Mouse (Mus musculus): ENCODE data around the gene Pigv. TPM values are rescaled to one million over a fixed set of nuclear protein-coding genes. Genes with fewer than 3 reads are reported as not detected.

Pigv gene
- total and polyA plus RNA-seq, 3 experiments, result 2.9 to 5.0 (median 3.7) TPM

DNA sequence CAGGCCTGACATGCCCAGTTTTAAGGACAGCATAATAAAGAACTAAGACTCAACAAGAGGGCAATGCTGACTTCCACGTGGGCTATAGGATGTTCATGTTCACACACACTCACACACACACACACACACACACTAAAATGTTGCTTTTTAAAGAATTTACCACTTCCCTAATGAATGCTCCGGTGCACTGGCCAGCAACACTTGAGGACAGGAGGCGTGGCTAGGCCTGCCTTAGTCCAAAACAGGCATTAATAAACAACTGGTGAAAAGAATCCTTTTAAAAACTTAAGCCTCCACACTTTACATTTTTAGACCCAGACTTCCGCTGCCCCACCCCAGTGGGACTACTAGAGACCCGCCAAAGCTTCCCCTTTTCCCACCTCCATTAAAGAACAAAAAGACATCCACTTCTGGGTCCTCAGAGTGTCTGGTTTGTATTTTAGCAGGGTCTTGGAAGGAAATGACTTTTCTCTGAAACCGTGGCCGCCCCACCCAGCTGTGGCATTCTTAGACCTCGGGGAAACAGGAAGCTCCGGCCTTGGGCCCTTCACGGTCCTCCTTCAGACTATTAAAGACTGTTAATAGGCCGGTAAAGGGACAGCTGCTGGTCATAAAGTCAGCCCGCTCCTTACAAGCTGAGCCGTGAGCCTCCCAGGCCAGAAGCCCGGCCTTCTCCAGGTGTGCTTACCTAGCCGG is 12.8 kb downstream of the Pigv start:
- in situ Hi-C loops (cut with MboI; ENCODE audit: low pct_ligation_motif_present, low pct_unique_long_range_greater_than_20kb, low sequenced_read_pairs), result loop anchor here (5.0 kb wide), 1 partner anchor 168 kb away; no protein-coding TSS in a partner anchor
- dilution Hi-C loops (cut with MboI; ENCODE audit: extremely low pct_ligation_motif_present, extremely low pct_unique_long_range_greater_than_20kb, low sequenced_read_pairs), result no loop called here

DNA sequence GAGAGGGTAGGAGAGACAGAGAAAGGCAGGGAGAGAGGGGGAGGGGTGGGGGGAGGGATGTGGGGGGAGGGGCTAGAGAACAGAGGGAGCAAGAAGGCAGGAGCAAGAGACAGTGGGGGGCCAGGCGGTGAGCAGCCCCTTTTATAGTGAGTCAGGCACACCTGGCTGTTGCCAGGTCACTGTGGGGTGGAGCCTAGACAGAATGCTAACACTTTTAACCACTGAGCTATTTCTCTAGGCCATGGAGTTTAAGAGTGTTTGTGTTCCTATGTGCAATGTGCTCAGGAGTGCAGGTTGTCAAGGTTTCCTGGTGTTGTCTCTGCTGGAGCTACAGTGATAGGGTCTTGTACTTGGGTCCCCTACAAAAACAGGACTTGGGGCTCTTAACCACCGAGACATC is 13.7 kb downstream of the Pigv start:
- peaks cover 25 to 64% of the 10 kb centered on the region in 2 experiments for H3K4me1 ChIP-seq (ENCODE audit: control insufficient read depth in 1 of 2, insufficient read depth in 2 of 2)
- in situ Hi-C loops (cut with MboI; ENCODE audit: low pct_ligation_motif_present, low pct_unique_long_range_greater_than_20kb, low sequenced_read_pairs) (no loop called here), dilution Hi-C loops (cut with MboI; ENCODE audit: extremely low pct_ligation_motif_present, extremely low pct_unique_long_range_greater_than_20kb, low sequenced_read_pairs) (no loop called here)
- H3K79me2 ChIP-seq (replicated peaks; ENCODE audit: control insufficient read depth, extremely low read depth, insufficient read depth, poor library complexity, severe bottlenecking), result no peaks in the 10 kb centered on the region
- no peaks in the 10 kb centered on the region for H3K27me3 ChIP-seq (replicated peaks)
- DNase-seq (ENCODE audit: extremely low read depth), result no peak
- peak overlapping the region; percentile 83 for H3K27ac ChIP-seq (ENCODE audit: insufficient read depth, low read depth)
- H3K4me3 ChIP-seq (replicated peaks in 1 of 3; ENCODE audit: low read depth in 2 of 3, low read length in 2 of 3, poor library complexity in 1 of 3), result peak overlapping the region in 1 of 3 experiments; percentile 36
- peaks cover 3 to 10% of the 10 kb centered on the region in 2 experiments for H3K36me3 ChIP-seq (replicated peaks in 1 of 2; ENCODE audit: control insufficient read depth in 1 of 2, insufficient read depth in 1 of 2, low read length in 1 of 2)
- H3K9me3 ChIP-seq (replicated peaks; ENCODE audit: low read length), result no peaks in the 10 kb centered on the region
- H3K4me2 ChIP-seq (ENCODE audit: insufficient read depth, low read depth, poor library complexity, severe bottlenecking), result peak overlapping the region; percentile 86
- peak overlapping the region; percentile 71 for H3K9ac ChIP-seq (ENCODE audit: insufficient read depth, low read depth)
- TF ChIP-seq CHD2 (IDR thresholded peaks at IDR 0.05; ENCODE audit: low read length) (no peak), JUND (conservative IDR thresholded peaks at IDR 0.05; ENCODE audit: low read depth, low read length) (no peak), ZNF384 (IDR thresholded peaks at IDR 0.05; ENCODE audit: low read depth, low read length) (no peak), ZKSCAN1 (IDR thresholded peaks at IDR 0.05; ENCODE audit: borderline replicate concordance, low read depth, low read length) (no peak), ZMIZ1 (IDR thresholded peaks at IDR 0.05; ENCODE audit: low read depth, low read length) (no peak), IRF4 (IDR thresholded peaks at IDR 0.05; ENCODE audit: low read depth, low read length) (no peak), TCF12 (IDR thresholded peaks at IDR 0.05; ENCODE audit: low read depth, low read length) (no peak), ETS1 (conservative IDR thresholded peaks at IDR 0.05; ENCODE audit: low read depth, low read length) (no peak), HCFC1 (IDR thresholded peaks at IDR 0.05; ENCODE audit: low read depth, low read length) (no peak), GABPA (IDR thresholded peaks at IDR 0.05; ENCODE audit: insufficient replicate concordance, low read depth, low read length) (no peak), CHD1 (IDR thresholded peaks at IDR 0.05; ENCODE audit: low read depth, low read length) (no peak), E2F4 (IDR thresholded peaks at IDR 0.05; ENCODE audit: insufficient replicate concordance, low read depth, low read length) (no peak), MAFK (IDR thresholded peaks at IDR 0.05; ENCODE audit: insufficient replicate concordance, low read length) (no peak), MXI1 (IDR thresholded peaks at IDR 0.05; ENCODE audit: low read depth, low read length) (no peak), SMC3 (IDR thresholded peaks at IDR 0.05; ENCODE audit: low read depth, low read length) (no peak), CTCF (conservative IDR thresholded peaks at IDR 0.05 in 1 of 2, IDR thresholded peaks at IDR 0.05 in 1 of 2; ENCODE audit: low read depth in 2 of 2, low read length in 2 of 2) (no peak)

More for the DNA sequence above, 12.8 kb downstream of the Pigv start:
- 0 out of 2 replicates have a peak, but pooled peaks have one; percentile 14 for TF ChIP-seq ETS1 (conservative IDR thresholded peaks at IDR 0.05; ENCODE audit: low read depth, low read length)
- no peak for TF ChIP-seq NELFE (IDR thresholded peaks at IDR 0.05; ENCODE audit: low read depth, low read length)
- TF ChIP-seq RCOR1 (conservative IDR thresholded peaks at IDR 0.05; ENCODE audit: low read depth, low read length), result no peak
- TF ChIP-seq CTCF (conservative IDR thresholded peaks at IDR 0.05 in 1 of 2, IDR thresholded peaks at IDR 0.05 in 1 of 2; ENCODE audit: low read depth in 2 of 2, low read length in 2 of 2), result no peak
- peak; percentile 91 for TF ChIP-seq MXI1 (IDR thresholded peaks at IDR 0.05; ENCODE audit: low read depth, low read length)
- no peak; the same call in 1 of the 2 replicates for TF ChIP-seq CHD2 (IDR thresholded peaks at IDR 0.05; ENCODE audit: low read length)
- no peak for TF ChIP-seq ZMIZ1 (IDR thresholded peaks at IDR 0.05; ENCODE audit: low read depth, low read length)
- no peak for TF ChIP-seq ZC3H11A (IDR thresholded peaks at IDR 0.05; ENCODE audit: low read depth, low read length)
- TF ChIP-seq MAX (IDR thresholded peaks at IDR 0.05; ENCODE audit: low read length), result peak; percentile 83
- 0 out of 2 replicates have a peak, but pooled peaks have one; percentile 41 for TF ChIP-seq ELF1 (IDR thresholded peaks at IDR 0.05; ENCODE audit: low read depth, low read length)
- TF ChIP-seq SIN3A (IDR thresholded peaks at IDR 0.05; ENCODE audit: low read length), result peak; percentile 90
- TF ChIP-seq ZNF384 (IDR thresholded peaks at IDR 0.05; ENCODE audit: low read depth, low read length), result no peak
- no peak for TF ChIP-seq IRF4 (IDR thresholded peaks at IDR 0.05; ENCODE audit: low read depth, low read length)
- no peak for TF ChIP-seq RAD21 (IDR thresholded peaks at IDR 0.05; ENCODE audit: low read depth, low read length)
- no peak for TF ChIP-seq MAZ (IDR thresholded peaks at IDR 0.05; ENCODE audit: low read depth, low read length)
- TF ChIP-seq UBTF (IDR thresholded peaks at IDR 0.05; ENCODE audit: low read depth, low read length), result no peak
- no peak for TF ChIP-seq JUND (conservative IDR thresholded peaks at IDR 0.05; ENCODE audit: low read depth, low read length)
- no peak for TF ChIP-seq USF1 (IDR thresholded peaks at IDR 0.05; ENCODE audit: low read depth, low read length)
- TF ChIP-seq TBP (conservative IDR thresholded peaks at IDR 0.05; ENCODE audit: low read depth, low read length), result no peak
- peak; percentile 87 for TF ChIP-seq MYC (IDR thresholded peaks at IDR 0.05; ENCODE audit: low read depth, low read length)
- no peak for TF ChIP-seq PAX5 (IDR thresholded peaks at IDR 0.05; ENCODE audit: low read length)
- peak; percentile 24; the same call in 1 of the 2 replicates for TF ChIP-seq POLR2A (IDR thresholded peaks at IDR 0.05; ENCODE audit: low read depth, low read length)
- no peak for TF ChIP-seq E2F4 (IDR thresholded peaks at IDR 0.05; ENCODE audit: insufficient replicate concordance, low read depth, low read length)
- TF ChIP-seq MAFK (IDR thresholded peaks at IDR 0.05; ENCODE audit: insufficient replicate concordance, low read length), result 0 out of 2 replicates have a peak, but pooled peaks have one; percentile 18
- TF ChIP-seq GABPA (IDR thresholded peaks at IDR 0.05; ENCODE audit: insufficient replicate concordance, low read depth, low read length), result no peak
- TF ChIP-seq CHD1 (IDR thresholded peaks at IDR 0.05; ENCODE audit: low read depth, low read length), result peak; percentile 88
- TF ChIP-seq BHLHE40 (IDR thresholded peaks at IDR 0.05; ENCODE audit: low read depth, low read length), result 0 out of 2 replicates have a peak, but pooled peaks have one; percentile 43
- TF ChIP-seq USF2 (conservative IDR thresholded peaks at IDR 0.05; ENCODE audit: low read depth, low read length), result no peak
- no peak for TF ChIP-seq SMC3 (IDR thresholded peaks at IDR 0.05; ENCODE audit: low read depth, low read length)
- TF ChIP-seq JUN (IDR thresholded peaks at IDR 0.05; ENCODE audit: insufficient read depth, low read depth, low read length), result no peak
- TF ChIP-seq MEF2A (IDR thresholded peaks at IDR 0.05; ENCODE audit: borderline replicate concordance, low read depth, low read length), result peak; percentile 70
- 0 out of 2 replicates have a peak, but pooled peaks have one; percentile 33 for TF ChIP-seq EP300 (IDR thresholded peaks at IDR 0.05; ENCODE audit: low read length)
- no peak for TF ChIP-seq POLR2AphosphoS2 (IDR thresholded peaks at IDR 0.05; ENCODE audit: low read depth, low read length)
- peak; percentile 44 for TF ChIP-seq TCF12 (IDR thresholded peaks at IDR 0.05; ENCODE audit: low read depth, low read length)
- TF ChIP-seq ZKSCAN1 (IDR thresholded peaks at IDR 0.05; ENCODE audit: borderline replicate concordance, low read depth, low read length), result no peak
- no peak for TF ChIP-seq HCFC1 (IDR thresholded peaks at IDR 0.05; ENCODE audit: low read depth, low read length)
- TF ChIP-seq NRF1 (IDR thresholded peaks at IDR 0.05; ENCODE audit: low read depth, low read length), result peak; percentile 9; the same call in 1 of the 2 replicates
- no peak for TF ChIP-seq KAT2A (IDR thresholded peaks at IDR 0.05; ENCODE audit: insufficient replicate concordance, low read length)
- H3K4me1 ChIP-seq (ENCODE audit: control insufficient read depth in 1 of 2, insufficient read depth in 2 of 2), result peaks cover 25 to 64% of the 10 kb centered on the region in 2 experiments
- H3K4me3 ChIP-seq (replicated peaks in 1 of 3; ENCODE audit: low read depth in 2 of 3, low read length in 2 of 3, poor library complexity in 1 of 3), result peak overlapping the region in 2 of 3 experiments; percentile 36 to 51
- peak; percentile 60 for DNase-seq (ENCODE audit: extremely low read depth)
- peak overlapping the region; percentile 71 for H3K9ac ChIP-seq (ENCODE audit: insufficient read depth, low read depth)
- H3K27ac ChIP-seq (ENCODE audit: insufficient read depth, low read depth), result peak overlapping the region; percentile 83
- no peaks in the 10 kb centered on the region for H3K9me3 ChIP-seq (replicated peaks; ENCODE audit: low read length)
- H3K27me3 ChIP-seq (replicated peaks), result no peaks in the 10 kb centered on the region
- H3K36me3 ChIP-seq (replicated peaks in 1 of 2; ENCODE audit: control insufficient read depth in 1 of 2, insufficient read depth in 1 of 2, low read length in 1 of 2), result peaks cover 3 to 16% of the 10 kb centered on the region in 2 experiments
- peak overlapping the region; percentile 86 for H3K4me2 ChIP-seq (ENCODE audit: insufficient read depth, low read depth, poor library complexity, severe bottlenecking)
- no peaks in the 10 kb centered on the region for H3K79me2 ChIP-seq (replicated peaks; ENCODE audit: control insufficient read depth, extremely low read depth, insufficient read depth, poor library complexity, severe bottlenecking)

All from CH12.LX (cell line).